Mouse (Mus musculus): ENCODE measurements around the gene Vmn1r207-ps. TPM values are rescaled to one million over a fixed set of nuclear protein-coding genes. Genes with fewer than 3 reads are reported as not detected.
"Not testable (repeated sequence)": the region's sequence is repeated elsewhere in the genome, so short reads cannot be mapped to it uniquely, and the experiment has no call there.

The Vmn1r207-ps gene
- not detected for total RNA-seq (2021)
- long read RNA-seq, experiment 1, result 0 reads
- long read RNA-seq, experiment 2, result 0 reads

GRCm38 (mm10) chr13:22729529-22729928 is at the start of gene Vmn1r207-ps:
Gene Vmn1r207-ps, minus strand, starts transcription at chr13:22729629.
- DNase-seq; intact Hi-C loops (cut with DNase I): not testable (repeated sequence)

- DNase-seq; intact Hi-C loops (cut with DNase I): not testable (repeated sequence)
These were observed 47.9 kb upstream of the Vmn1r207-ps start, which contains the start of gene Vmn1r208 for GRCm38 (mm10) chr13:22777300-22777699. Gene Vmn1r208, minus strand, starts transcription at chr13:22777400.

GRCm38 (mm10) chr13:22771592-22771991 is 42.2 kb upstream of the Vmn1r207-ps start:
- intact Hi-C loops (cut with DNase I); DNase-seq: not testable (repeated sequence)

- intact Hi-C loops (cut with DNase I), result no loop called here
These were observed 18.1 kb upstream of the Vmn1r207-ps start for GRCm38 (mm10) chr13:22747524-22747923.

GRCm38 (mm10) chr13:22706947-22707346 is 22.5 kb downstream of the Vmn1r207-ps start:
- intact Hi-C loops (cut with DNase I); DNase-seq: not testable (repeated sequence)

More at GRCm38 (mm10) chr13:22747524-22747923, 18.1 kb upstream of the Vmn1r207-ps start:
- DNase-seq, result no peak

DNA sequence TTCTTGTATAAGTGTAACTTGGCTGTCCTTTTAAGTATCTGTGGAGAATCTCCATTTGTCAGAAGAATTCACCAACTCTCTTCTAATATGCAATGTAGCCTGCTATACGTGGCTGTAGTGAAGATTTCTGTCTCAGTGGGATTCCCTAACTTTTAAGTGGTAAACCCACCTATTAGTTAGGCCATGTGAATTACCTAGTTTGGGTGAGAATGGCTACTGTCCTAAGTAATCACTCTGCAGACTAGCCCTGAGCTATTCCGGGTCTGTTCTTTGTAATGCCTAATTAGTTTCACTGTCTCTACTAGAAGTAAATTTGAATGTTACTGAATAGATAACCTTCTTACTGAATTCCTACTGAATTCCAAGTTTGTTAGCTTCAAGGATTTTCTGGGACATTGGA is 26.5 kb downstream of the Vmn1r207-ps start:
- intact Hi-C loops (cut with DNase I); DNase-seq: not testable (repeated sequence)

Other genes starting within 250 kb of the Vmn1r207-ps start
- gene Vmn1r202, start 224.2 kb downstream of the Vmn1r207-ps start, total RNA-seq (2021), result under 1 TPM in 1 of 2 experiments, not detected in 1; 0.05 TPM
- gene Vmn1r203, start 211.5 kb downstream of the Vmn1r207-ps start, total RNA-seq (2021), result not detected
- not detected for gene Vmn1r204, start 176.4 kb downstream of the Vmn1r207-ps start, total RNA-seq (2021)
- gene Vmn1r205, start 136.6 kb downstream of the Vmn1r207-ps start, total RNA-seq (2021), result not detected
- gene Vmn1r206, start 105.4 kb downstream of the Vmn1r207-ps start, total RNA-seq (2021), result not detected
- gene Vmn1r208, start 47.8 kb upstream of the Vmn1r207-ps start, total RNA-seq (2021), result not detected
- gene Vmn1r209, start 80.1 kb upstream of the Vmn1r207-ps start, total RNA-seq (2021), result not detected
- not detected for gene Vmn1r210, start 101.7 kb upstream of the Vmn1r207-ps start, total RNA-seq (2021)
- not detected for gene Vmn1r211, start 127.9 kb upstream of the Vmn1r207-ps start, total RNA-seq (2021)
- not detected for gene Vmn1r212, start 154.6 kb upstream of the Vmn1r207-ps start, total RNA-seq (2021)

Measured in heart, postnatal 14 days (tissue).